Mouse (Mus musculus) CD8-positive naive resting alpha-beta T cell, adult 2 months (primary cell): ENCODE measurements around the gene Cib4.

Experiments
- DNase-seq, 2 experiments: peaks; one replicate each; pipeline ENCODE4 v3.0.0; 2022; ENCODE audit warnings: low read depth in 2 of 2, low spot score in 2 of 2

Cib4 gene

GRCm38 (mm10) chr5:30545698-30546097, at the start of gene Cib4:
Gene Cib4, minus strand, starts transcription at chr5:30545836.
- no peak for DNase-seq

GRCm38 (mm10) chr5:30594953-30595560, 49.4 kb upstream of the Cib4 start:
- no peak for DNase-seq

GRCm38 (mm10) chr5:30593811-30594504, 48.3 kb upstream of the Cib4 start:
- no peak for DNase-seq

- no peak for DNase-seq
Observed at GRCm38 (mm10) chr5:30593360-30593759, 47.7 kb upstream of the Cib4 start.

- DNase-seq: no peak
Observed at GRCm38 (mm10) chr5:30592279-30592980, 46.8 kb upstream of the Cib4 start.

GRCm38 (mm10) chr5:30591786-30592185, 46.1 kb upstream of the Cib4 start:
- no peak for DNase-seq

GRCm38 (mm10) chr5:30591205-30591731, 45.6 kb upstream of the Cib4 start:
- no peak for DNase-seq

- DNase-seq: no peak
Observed at GRCm38 (mm10) chr5:30590231-30590630, 44.6 kb upstream of the Cib4 start.

- DNase-seq: no peak
Observed at GRCm38 (mm10) chr5:30589546-30589945, 43.9 kb upstream of the Cib4 start.

- no peak for DNase-seq
Observed at GRCm38 (mm10) chr5:30589069-30589468, 43.4 kb upstream of the Cib4 start.

GRCm38 (mm10) chr5:30588301-30588968, 42.8 kb upstream of the Cib4 start:
- DNase-seq: no peak

GRCm38 (mm10) chr5:30587681-30588300, 42.2 kb upstream of the Cib4 start, which contains the start of gene Kcnk3:
Gene Kcnk3, plus strand, starts transcription at chr5:30588170.
- DNase-seq: no peak

GRCm38 (mm10) chr5:30587101-30587500, 41.5 kb upstream of the Cib4 start:
- no peak for DNase-seq

- no peak for DNase-seq
Observed at GRCm38 (mm10) chr5:30586616-30587015, 41.0 kb upstream of the Cib4 start.

GRCm38 (mm10) chr5:30582017-30582416, 36.4 kb upstream of the Cib4 start:
- DNase-seq: no peak

- DNase-seq: no peak
Observed at GRCm38 (mm10) chr5:30580725-30581124, 35.1 kb upstream of the Cib4 start.

- no peak for DNase-seq
Observed at GRCm38 (mm10) chr5:30578445-30579080, 32.9 kb upstream of the Cib4 start.

- DNase-seq: no peak
Observed at GRCm38 (mm10) chr5:30577654-30578310, 32.1 kb upstream of the Cib4 start.

GRCm38 (mm10) chr5:30577251-30577650, 31.6 kb upstream of the Cib4 start:
- DNase-seq: no peak

GRCm38 (mm10) chr5:30576233-30576632, 30.6 kb upstream of the Cib4 start:
- no peak for DNase-seq
